Mouse (Mus musculus): Measurements from ENCODE around the gene Ccdc159. TPM values are rescaled to one million over a fixed set of nuclear protein-coding genes. Genes with fewer than 3 reads are reported as not detected.

Gene Ccdc159
- total RNA-seq, 2 experiments from 2014 or later = not detected

DNA sequence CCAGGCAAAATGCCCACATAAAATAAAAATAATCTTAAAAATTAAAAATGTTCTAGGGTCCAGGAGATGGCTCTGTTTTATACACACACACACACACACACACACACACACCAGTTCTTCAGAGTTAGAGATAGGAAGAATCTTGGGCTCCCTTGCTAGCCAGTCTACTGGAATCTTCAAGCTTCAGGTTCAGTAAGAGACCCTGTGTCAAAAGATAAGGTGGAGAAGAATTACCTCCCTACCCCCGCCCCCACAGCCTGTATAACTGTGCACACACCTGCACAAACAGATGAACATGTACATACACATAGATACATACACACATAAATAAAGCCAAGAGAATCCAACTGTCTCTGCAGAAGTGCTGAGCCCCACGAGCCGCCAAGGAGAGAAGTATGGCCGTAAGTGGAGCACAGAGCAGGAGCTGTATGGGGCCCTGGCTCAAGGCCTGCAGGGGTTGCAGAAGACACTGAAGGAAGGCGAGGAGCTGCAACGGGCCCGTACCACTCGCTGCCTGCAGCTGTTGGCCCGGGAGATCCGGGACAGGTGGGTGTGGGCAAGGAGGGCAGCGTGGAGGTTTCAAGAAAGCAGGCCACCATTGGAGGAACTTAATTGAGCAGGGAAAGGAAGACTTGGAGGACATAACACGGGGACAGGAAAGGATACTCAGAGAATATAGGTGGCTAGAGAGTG is 5.3 kb downstream of the Ccdc159 start:
- no peak for ATAC-seq (replicated peaks; ENCODE audit: poor library complexity, severe bottlenecking)

DNA sequence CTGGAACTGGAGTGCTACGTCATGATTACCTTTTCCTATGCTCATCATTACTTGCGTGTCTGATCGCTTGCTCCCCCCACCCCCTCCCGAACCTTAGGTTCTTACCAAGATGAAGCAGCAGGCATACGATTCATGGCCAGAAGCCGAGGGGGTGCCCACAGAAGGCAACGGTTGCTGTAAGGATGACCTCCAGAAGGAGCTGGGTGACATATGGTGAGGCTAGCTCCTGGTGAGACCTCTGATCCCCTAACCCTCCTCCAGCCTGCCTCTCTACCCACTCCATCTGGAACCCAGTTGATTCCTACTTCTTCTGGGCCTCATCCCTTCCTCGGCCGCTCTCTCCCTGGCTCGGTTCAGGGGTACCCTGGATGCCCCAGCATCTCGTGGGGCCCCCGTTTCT is 6.8 kb downstream of the Ccdc159 start:
- no peak for ATAC-seq (replicated peaks; ENCODE audit: poor library complexity, severe bottlenecking)

DNA sequence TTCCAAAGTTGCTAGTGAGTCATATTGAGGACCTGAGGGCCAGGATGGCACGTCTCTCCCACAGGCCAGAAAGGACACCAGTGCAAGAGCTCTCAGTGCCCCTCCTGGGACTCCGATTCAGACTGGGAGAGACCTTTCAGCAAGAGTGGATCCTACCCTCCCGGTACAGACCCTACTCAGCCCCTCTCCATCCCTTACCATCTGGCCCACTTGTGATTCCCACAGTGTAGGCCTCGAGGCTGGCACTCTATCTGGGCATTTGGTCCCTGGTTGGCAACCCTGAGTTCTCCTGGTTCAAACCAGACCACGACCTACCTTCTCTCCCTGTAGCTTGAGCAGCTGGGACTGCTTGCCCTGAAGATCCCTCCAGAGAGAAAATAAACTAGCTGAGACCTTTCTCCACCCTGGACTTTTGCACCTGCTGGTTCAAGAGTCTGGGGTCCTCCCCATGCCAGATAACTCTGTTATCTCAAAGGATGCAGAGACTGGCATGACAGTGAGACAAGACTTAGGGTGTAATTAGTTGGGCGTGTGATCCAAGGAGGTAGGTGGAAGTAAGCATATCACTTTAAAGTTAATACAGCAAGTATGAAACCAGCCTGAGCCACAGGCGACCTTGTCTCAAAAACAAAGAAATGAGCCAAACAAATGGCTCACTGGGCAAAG is 8.3 kb downstream of the Ccdc159 start:
- no peak for ATAC-seq (replicated peaks; ENCODE audit: poor library complexity, severe bottlenecking)

DNA sequence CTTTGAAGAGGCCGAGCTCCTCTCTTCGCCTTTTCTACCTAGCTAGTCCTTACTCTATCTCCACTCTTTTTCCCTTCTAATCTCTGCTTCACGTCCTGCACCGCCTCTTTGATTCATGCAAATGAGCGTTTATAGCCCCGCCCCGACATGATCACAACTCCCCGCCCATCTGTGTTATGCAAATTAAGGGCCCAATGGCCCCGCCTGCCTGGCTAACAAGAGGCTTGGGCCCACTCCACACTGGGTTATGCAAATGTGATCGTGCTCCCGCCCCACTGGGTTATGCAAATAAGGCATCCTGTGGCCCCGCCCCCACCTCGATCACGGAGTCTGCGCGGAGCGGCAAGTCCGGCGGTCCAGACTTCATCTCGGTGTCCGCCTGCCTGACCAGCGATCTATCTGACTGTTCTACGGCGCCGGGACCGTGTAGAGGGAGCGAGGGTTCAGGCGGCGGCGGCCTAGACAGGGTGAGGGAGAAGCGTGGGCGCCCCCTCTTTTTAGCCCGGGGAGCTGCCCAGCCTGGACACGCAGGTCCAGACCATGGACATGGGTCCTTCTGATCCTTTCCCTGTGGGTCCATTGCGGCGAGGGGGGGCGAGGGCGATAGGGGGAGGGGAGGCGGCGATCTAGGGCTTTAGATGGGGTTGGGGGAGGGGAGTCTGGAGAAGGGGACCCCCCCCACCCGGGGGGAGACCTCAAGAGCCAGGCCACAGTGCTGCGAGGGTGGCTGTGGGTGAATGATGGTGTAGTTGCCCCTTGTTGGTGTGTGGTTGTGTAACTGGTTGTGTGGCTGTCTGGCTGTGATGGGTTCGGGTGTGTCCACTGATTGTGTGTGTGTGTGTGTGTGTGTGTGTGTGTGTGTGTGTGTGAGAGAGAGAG is 9.7 kb downstream of the Ccdc159 start, which contains the start of gene Plppr2:
Plppr2 (plus strand) TSS at position 342 of the 879 bp plus-strand sequence.
- ATAC-seq (replicated peaks; ENCODE audit: poor library complexity, severe bottlenecking) = peak; percentile 99

DNA sequence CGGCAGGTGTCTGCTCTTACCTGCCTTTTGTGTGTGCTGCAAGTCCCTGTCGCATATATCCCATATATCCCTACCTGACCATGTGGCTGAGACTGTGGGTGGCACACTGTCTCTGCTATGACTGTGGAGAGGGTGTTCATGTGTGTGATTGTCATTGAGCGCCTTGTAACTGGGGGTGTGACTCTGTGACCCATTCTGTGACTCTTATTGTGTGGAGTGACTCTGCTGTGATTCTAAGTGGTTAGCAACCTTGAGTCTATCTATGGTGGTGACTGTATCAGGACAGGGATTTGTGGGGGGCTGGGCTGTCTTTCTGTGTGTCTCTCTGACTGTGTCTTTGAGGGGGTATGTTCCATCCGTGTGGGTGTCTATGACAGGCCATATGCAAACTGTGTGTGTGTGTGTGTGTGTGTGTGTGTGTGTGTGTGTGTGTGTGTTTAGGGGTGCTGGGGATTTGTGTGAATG is 10.5 kb downstream of the Ccdc159 start:
- ATAC-seq (replicated peaks; ENCODE audit: poor library complexity, severe bottlenecking) = no peak

DNA sequence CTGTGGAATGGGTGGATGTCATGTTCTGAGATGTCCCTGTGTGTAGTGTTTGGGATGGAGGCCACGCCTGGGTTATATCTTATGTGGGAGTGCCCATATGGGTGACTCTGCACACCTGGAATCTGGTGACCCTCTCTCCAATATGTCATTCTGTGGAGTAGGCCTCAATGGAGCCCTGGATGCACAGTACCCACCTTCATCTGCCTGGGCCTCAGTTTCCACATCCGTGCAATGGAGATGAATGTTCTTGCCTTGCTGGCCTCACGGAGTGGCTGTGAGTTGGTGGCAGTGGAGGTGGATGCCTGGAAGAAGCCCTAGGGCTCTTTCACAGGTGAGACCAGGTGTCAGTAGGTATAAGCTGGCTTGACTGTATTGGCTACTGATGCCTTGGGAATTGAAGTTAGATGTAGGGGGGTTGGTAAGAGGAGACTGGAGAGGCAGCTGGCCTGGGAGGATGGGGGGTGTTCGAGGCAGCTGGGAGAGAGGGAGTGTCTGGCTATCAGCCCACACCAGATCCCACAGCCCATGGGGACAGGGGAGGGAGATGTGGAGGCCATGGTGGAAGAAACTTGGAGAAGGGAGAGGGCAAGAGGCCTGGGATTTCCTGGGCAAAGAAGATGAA is 11.1 kb downstream of the Ccdc159 start:
- ATAC-seq (replicated peaks; ENCODE audit: poor library complexity, severe bottlenecking) = no peak

DNA sequence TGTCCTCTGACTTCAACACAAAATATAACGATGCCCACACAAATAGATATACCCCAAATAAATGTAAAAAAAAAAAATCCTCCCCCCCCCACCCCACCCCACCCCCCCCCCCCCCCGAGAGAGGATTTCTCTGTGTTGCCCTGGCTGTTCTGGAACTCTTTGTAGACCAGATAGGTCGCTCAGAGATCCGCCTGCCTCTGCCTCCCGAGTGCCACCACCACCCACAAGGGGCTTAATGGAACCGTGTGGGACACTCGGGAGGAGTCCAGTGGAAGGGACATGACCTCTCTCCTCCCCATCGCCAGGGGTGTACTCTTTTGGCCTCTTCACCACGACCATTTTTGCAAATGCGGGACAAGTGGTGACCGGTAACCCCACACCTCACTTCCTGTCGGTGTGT is 15.8 kb downstream of the Ccdc159 start:
- ATAC-seq (replicated peaks; ENCODE audit: poor library complexity, severe bottlenecking) = no peak

DNA sequence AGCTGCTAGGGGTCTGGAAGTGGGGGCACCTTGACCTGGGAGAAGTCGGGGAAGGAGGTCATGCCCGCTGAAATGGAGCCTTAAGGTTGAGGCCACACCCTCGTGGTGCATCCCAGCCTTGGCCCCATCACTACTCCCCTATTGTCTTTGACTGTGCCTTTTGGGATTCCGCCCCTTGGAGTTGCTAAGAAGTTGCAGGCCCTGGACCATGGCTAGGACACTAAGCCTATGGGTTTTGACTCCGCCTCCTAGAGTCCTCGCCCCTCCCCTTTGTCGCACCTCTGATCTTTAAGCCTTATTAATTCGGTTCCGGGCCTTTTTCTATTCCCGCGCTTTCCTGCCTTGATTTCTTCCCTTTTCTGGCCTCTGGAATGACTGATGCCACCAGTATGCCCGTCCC is 16.4 kb downstream of the Ccdc159 start:
- ATAC-seq (replicated peaks; ENCODE audit: poor library complexity, severe bottlenecking) = no peak

DNA sequence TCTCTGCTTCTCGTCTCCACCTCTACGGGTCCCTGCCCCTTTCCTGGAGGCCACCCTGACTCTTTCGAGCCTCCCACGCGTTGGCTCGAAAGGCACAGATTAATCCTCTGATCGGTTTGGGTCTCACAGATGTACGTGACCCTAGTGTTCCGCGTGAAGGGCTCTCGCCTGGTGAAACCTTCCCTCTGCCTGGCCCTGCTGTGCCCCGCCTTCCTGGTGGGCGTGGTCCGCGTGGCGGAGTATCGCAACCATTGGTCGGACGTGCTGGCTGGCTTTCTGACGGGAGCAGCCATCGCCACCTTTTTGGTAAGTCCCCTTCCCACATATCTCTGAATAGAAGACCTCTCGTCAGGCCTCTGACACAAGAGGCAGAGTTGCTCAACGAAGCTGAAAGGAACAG is 17.0 kb downstream of the Ccdc159 start:
- ATAC-seq (replicated peaks; ENCODE audit: poor library complexity, severe bottlenecking) = peak; percentile 39

DNA sequence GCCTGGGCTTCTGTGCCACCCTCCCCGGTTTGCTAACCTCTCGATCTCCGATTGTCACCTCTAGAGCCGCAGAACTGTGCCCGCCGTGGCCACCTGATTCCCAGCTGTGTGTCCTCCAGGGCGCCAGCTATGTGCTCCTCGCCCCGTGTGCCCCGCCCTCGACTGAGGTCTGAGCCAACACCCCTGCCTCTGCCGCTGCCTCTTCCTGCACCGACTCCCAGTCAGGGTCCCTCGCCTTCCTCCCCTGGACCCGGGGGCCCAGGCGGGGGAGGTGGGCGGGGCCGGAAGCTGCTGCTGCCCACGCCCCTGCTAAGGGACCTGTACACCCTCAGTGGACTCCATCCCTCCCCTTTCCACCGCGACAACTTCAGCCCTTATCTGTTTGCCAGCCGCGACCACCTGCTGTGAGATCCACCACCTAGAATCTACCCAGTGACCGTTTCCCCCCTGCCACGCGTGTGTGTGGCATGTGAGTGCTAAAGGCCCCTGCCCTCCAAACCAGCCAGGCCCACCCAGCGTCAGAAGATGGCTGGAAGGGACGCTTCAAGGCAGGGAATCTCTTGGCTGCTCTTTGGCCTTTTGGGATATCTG is 20.4 kb downstream of the Ccdc159 start:
- ATAC-seq (replicated peaks; ENCODE audit: poor library complexity, severe bottlenecking) = peak; percentile 25

DNA sequence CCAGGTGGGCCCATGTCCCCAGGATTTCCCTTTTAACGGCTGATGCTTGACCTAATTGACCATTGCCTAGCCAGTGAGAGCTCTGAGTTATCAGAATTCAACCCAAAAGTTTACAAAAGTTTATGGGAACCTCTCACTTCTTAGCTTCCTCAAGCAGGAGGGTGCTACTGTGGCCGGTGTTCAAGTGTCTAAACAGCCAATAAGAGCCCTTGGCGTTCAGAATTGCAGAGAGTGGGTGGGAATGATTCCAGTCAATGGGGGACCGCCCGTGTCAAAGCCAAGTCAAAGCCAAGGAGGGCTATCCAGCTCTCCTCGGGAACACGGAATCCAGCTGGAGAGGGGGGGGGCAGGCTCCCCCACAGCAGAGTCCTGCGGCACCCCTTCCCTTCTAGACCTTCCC is 20.9 kb downstream of the Ccdc159 start:
- no peak for ATAC-seq (replicated peaks; ENCODE audit: poor library complexity, severe bottlenecking)

DNA sequence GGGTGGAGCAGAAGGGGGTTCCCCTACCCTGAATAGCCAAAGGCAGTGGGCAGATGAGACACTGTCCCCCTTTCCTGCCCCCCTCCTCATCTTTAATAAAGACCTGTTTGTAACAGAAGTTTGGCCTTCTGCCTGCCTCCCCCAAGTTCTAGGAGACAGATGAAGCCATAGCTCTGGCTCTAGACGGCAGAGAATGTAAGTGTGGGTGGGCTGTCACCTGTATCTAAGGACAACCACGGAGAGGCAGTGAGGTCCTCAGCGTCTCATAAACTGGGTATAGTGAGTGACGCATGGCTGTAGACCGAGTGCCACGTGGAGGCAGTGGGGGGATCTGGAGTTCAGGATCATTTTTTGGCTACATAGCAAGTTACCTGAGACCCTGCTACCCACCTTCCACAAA is 21.5 kb downstream of the Ccdc159 start:
- no peak for ATAC-seq (replicated peaks; ENCODE audit: poor library complexity, severe bottlenecking)

DNA sequence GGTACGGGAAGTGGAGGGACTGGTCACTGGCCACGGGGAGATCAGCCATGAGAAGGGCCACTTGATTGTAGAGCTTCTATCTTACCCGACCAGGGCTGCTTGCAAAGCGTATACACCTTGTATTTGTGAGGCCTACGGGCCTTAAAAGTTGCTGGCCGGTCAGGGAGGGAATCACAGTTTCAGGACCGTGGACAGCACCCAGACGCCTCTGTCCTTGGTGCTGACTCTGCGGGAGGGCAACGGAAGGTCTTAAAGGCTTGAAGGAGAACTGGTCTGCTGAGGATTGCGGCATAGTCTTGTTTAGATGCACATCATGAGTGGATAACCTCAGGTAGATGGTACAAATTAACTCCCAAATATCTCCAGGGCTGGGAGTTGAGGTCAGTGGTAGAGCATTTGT is 23.1 kb downstream of the Ccdc159 start:
- ATAC-seq (replicated peaks; ENCODE audit: poor library complexity, severe bottlenecking) = peak; percentile 83

DNA sequence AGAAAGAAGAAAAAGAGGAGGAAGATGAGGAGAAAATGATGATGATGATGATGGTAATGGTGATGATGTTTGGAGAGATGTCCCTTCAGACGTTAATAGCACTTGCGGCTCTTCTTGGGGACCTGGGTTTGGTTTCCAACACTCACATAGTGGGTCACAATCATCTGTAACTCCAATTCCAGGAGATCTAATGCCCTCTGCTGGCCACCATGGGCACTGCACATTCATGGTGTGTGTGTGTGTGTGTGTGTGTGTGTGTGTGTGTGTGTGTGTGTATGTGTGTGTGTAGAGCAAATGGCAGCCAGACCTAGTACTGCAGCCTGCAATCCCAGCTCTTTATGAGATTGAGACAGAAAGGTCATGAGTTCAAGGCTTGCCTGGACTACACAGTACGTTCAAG is 24.7 kb downstream of the Ccdc159 start:
- ATAC-seq (replicated peaks; ENCODE audit: poor library complexity, severe bottlenecking) = no peak

DNA sequence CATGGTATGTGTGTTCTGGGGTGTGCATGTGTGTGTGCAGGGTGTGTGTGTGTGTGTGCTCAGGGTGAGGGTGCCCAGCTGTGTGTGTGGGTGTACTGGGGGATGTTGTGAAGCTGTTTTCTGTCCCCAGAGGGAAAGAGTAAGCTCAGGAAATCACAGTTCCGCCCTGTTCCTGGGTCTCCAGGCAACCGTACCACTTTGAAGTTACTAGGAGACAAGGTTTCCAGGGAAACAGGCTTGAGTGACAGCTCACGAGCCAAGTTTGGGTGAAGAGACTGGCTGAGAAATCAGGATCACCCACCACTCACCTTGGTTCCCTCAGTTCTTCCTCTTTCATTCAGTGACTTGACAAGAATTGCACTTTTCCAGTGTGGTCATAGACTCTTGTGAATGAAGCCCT is 26.3 kb downstream of the Ccdc159 start:
- no peak for ATAC-seq (replicated peaks; ENCODE audit: poor library complexity, severe bottlenecking)

DNA sequence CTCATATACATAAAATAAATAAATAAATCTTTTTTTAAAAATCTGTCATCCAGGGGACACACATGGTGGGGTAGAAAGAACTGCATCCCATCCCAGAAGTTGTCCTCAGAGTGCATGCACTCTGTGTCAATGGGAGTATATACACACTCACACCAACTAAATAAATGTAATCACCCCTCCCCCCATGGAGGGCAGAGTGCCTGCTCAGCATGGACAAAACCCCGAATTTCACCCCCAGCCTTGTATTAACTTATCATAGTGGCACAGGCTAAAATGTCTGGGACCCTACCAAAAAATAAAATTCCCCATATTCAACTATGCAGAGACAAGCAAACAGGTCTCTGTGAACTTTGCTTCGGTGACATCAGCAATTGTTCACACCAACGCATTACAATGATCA is 27.4 kb downstream of the Ccdc159 start:
- ATAC-seq (replicated peaks; ENCODE audit: poor library complexity, severe bottlenecking) = no peak

DNA sequence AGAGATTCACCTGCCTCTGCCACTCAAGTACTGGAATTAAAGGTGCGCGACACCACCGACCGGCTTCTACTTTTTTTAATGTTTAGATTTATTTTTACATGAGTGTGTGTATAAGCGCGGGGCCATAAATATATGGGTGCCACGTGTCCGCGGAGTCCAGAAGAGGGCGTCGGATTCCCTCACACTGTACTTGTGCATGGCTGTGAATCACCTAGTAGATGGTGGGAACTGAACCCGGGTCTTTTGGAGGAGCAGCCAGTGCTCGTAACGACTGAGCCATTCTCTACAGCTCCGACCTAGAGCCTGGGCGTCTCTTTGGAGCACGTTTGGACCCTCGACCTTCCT is 27.9 kb downstream of the Ccdc159 start:
- ATAC-seq (replicated peaks; ENCODE audit: poor library complexity, severe bottlenecking) = peak; percentile 20

DNA sequence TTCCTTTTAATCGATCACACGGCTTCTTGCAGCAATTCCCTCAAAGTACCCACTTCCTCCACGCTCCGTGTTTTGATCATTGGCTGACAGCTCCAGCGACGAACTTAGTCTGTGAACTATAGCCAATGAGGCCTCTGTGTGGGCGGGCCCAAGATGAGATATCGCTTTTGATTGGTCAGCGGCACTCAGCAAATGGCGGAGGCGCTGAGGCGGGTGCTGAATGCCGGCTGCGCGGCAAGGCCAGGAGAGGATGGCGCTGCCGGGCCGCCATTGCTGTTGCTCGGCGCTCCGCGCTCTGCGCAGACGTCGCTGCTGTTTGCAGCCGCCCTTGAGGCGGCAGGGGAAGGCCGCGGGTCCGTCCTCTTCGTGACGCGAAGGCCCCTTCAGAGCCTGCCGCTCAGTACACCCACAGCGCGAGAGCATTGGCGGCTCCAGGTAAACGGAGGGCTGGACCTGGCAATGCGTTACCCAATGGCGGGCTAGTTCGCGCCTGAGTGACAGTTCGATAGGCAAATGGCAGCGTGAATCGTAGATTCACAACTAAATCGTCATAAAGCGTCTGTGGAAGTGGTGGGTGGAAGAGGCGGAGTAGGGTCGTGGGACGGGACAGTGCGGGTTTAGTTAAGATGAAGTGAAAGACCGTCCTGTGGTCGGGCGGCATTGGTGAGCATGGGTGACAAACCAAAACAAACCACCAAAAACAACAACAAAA is 28.5 kb downstream of the Ccdc159 start, which contains the start of gene Swsap1:
Swsap1 (plus strand) TSS at position 186 of the 712 bp plus-strand sequence.
- ATAC-seq (replicated peaks; ENCODE audit: poor library complexity, severe bottlenecking) = peak; percentile 90

DNA sequence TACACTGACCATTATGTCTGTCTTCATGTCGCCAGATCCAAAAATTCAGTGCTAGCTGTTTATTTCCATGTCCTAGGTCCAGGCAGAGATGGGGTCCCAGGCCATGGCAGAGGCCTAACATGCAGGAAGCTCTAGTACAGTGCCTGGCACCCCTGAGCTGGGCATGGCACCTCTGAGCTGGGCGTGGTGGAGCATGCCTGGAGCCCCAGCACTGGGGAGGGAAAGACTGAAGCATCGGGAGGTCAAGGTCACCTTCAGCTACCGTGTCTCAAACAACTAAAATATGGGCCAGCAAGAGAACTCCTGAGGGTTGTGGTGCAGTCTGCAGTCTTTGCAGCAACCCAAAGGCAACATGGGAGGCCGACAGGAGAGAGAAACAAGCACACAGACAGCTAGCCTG is 31.1 kb downstream of the Ccdc159 start:
- no peak for ATAC-seq (replicated peaks; ENCODE audit: poor library complexity, severe bottlenecking)

DNA sequence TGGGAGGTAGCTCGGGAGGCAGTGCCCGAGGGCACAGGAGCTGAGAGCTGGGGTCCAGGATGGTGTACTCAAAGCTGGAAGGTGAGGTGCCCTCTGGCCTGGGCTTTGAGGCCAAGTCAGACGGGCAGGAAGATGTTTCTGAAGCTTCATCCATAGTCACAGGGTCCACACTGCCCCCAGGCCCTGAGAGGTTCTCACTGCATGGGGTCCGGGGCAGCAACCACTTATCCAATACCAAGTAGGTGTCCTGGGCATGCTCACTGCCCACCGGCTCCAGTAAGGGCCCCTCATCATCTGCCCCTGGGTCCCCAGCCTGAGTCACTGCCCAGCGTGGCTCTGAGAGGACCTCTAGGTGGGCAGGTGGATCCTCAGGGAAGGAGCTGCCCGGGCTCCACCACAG is 32.0 kb downstream of the Ccdc159 start:
- no peak for ATAC-seq (replicated peaks; ENCODE audit: poor library complexity, severe bottlenecking)

Measured in granulocyte monocyte progenitor cell, adult 5-6 weeks (primary cell).